Mouse (Mus musculus): ENCODE measurements around the gene Zfp976. TPM values are rescaled to one million over a fixed set of nuclear protein-coding genes. Genes with fewer than 3 reads are reported as not detected.

Gene Zfp976
- total RNA-seq (2023) = 1.5 to 2.5 TPM (median 1.6 TPM) in 4 replicates

GRCm38 (mm10) chr7:42642152-42643115 lies at the start of gene Zfp976:
Gene Zfp976, minus strand, starts transcription at chr7:42642588.

GRCm38 (mm10) chr7:42592413-42592812 lies 50.0 kb downstream of the Zfp976 start, which contains the start of gene Zfp977:
Gene Zfp977, minus strand, starts transcription at chr7:42592547.

GRCm38 (mm10) chr7:42578488-42578887 lies 63.9 kb downstream of the Zfp976 start, which contains the start of gene Gm21028:
Gene Gm21028, minus strand, starts transcription at chr7:42578588.

Other genes starting within 250 kb of the Zfp976 start
- gene 4933421I07Rik, start 194.5 kb downstream of the Zfp976 start, total RNA-seq (2023) = not detected in 4 replicates
- gene Zfp141, start 136.8 kb downstream of the Zfp976 start, total RNA-seq (2023) = 24.9 to 33.1 TPM (median 29.4 TPM) in 4 replicates
- gene Gm21028, start 64.0 kb downstream of the Zfp976 start, total RNA-seq (2023) = not detected in 4 replicates
- gene Zfp977, start 50.0 kb downstream of the Zfp976 start, total RNA-seq (2023) = not detected in 4 replicates
- 3.4 to 4.3 TPM (median 3.6 TPM) in 4 replicates for gene Zfp975, start 50.2 kb upstream of the Zfp976 start, total RNA-seq (2023)
- not detected in 4 replicates for gene Gm17067, start 84.4 kb upstream of the Zfp976 start, total RNA-seq (2023)
- not detected in 4 replicates for gene Vmn2r62, start 150.9 kb upstream of the Zfp976 start, total RNA-seq (2023)
- gene Gm2381, start 224.6 kb upstream of the Zfp976 start, total RNA-seq (2023) = not detected in 4 replicates